Mouse (Mus musculus): Measurements from ENCODE around the gene Cyb5r1. TPM values are rescaled to one million over a fixed set of nuclear protein-coding genes. Genes with fewer than 3 reads are reported as not detected.

Gene Cyb5r1
- polyA plus RNA-seq, 1 experiment: 11.7 TPM

DNA sequence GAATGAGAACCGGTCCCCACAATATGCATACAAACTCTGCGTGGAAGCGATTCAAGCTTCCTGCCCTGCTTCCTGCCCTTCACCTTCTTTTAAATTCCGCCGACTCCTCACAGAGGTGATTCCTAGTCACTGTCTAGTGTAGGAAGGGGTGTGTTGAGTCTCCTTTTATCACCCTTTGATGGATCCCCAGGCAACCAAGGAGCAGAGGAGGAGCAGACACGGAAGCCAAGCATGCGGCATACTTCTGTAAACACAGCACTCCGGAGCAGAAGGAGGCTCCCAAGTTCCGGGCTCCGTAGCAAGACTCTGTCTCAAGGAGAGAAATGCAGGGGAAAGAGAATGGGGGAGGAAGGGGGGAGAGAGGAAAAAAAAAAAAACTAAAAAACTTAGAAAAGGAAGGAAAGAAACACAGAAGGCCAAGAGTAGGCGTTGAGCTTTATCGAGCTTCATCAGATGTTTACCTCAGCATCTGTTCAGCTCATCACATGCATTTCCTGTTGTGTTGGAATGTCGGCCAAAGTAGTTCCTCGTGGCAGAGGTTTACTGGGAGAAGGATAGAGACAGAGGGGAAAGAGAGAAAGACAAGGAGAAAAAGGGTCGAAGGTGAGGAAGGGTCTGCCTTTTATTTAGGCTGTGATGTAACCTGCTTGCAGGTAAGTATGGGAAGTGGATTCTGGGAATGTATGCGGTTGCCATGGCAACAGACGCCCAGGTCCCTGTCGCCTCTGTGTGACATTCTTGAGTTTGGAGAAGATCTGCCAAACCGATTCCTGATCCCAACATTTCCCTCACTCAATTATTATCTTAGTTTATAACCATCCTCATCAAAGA lies 23.3 kb upstream of the Cyb5r1 start:
- TF ChIP-seq POLR2A (IDR thresholded peaks at IDR 0.05; ENCODE audit: borderline replicate concordance, extremely low read depth, insufficient read depth, insufficient read length, poor library complexity, severe bottlenecking): no peak
- TF ChIP-seq CTCF (IDR thresholded peaks at IDR 0.05; ENCODE audit: borderline replicate concordance, extremely low read depth, insufficient read depth, insufficient read length): no peak
- peak; percentile 61 for DNase-seq (ENCODE audit: low read depth)

DNA sequence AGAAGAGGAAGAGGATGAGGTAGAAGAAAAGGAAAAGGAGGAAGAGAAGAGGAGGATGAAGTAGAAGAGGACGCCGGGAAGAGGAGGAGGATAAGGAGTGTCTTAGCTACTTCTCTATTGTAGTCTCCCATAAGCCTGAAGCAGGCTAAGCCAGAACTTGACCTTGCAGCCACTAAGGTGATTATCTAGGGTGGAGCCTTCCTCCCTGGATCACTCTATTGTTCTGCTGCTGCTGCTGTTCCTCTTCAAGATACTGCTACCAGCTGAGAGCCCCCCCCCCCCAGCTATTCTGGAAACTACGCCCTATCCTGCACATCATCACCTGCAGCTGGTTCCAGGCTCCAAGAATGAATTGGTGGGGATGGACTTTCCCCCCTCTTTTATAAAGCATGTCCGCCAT lies 20.8 kb upstream of the Cyb5r1 start:
- no peak for DNase-seq (ENCODE audit: low read depth)
- TF ChIP-seq POLR2A (IDR thresholded peaks at IDR 0.05; ENCODE audit: borderline replicate concordance, extremely low read depth, insufficient read depth, insufficient read length, poor library complexity, severe bottlenecking): no peak
- no peak for TF ChIP-seq CTCF (IDR thresholded peaks at IDR 0.05; ENCODE audit: borderline replicate concordance, extremely low read depth, insufficient read depth, insufficient read length)

DNA sequence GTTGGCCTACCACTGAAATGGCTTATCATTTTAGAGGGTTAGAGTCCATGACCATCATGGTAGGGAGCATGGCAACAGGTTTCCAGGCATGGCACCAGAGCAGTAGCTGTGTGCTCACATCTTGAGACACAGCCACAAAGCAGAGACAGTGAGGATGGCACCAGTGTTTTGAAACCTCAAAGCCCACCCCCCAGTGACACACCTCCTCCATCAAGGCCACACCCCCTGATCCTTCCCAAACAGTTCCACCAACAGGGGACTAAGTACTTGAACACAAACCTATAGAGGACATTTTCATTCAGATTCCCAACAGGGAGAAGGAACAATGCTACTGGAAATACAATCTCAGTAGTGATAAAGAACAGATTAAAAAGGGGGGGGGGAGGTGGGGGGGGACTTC lies 20.2 kb upstream of the Cyb5r1 start:
- no peak for DNase-seq (ENCODE audit: low read depth)
- no peak for TF ChIP-seq CTCF (IDR thresholded peaks at IDR 0.05; ENCODE audit: borderline replicate concordance, extremely low read depth, insufficient read depth, insufficient read length)
- no peak for TF ChIP-seq POLR2A (IDR thresholded peaks at IDR 0.05; ENCODE audit: borderline replicate concordance, extremely low read depth, insufficient read depth, insufficient read length, poor library complexity, severe bottlenecking)

DNA sequence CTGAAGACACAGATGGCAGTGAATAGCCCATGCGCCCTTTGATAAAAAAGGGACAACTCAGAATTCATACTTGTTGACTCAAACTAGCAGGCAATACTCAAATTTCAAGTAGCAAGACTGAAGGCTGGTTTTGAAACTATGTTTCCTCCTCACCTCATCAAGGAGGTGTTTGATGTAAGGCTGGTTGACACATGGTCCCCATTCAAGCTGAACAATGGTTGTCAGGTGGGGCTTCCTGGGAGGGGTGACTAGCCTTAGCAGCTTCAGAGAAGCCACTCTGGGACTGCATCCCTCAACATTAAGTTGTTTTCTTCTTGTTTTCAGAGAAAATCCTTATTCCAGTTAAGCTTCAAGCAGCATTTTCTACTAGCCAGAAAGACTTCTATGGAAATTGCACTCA lies 19.7 kb upstream of the Cyb5r1 start, which contains the start of gene 4933406M09Rik:
Gene 4933406M09Rik, plus strand, starts transcription at position 275 of the 400 bp plus-strand sequence.
- DNase-seq (ENCODE audit: low read depth): no peak
- TF ChIP-seq POLR2A (IDR thresholded peaks at IDR 0.05; ENCODE audit: borderline replicate concordance, extremely low read depth, insufficient read depth, insufficient read length, poor library complexity, severe bottlenecking): no peak
- TF ChIP-seq CTCF (IDR thresholded peaks at IDR 0.05; ENCODE audit: borderline replicate concordance, extremely low read depth, insufficient read depth, insufficient read length): no peak

DNA sequence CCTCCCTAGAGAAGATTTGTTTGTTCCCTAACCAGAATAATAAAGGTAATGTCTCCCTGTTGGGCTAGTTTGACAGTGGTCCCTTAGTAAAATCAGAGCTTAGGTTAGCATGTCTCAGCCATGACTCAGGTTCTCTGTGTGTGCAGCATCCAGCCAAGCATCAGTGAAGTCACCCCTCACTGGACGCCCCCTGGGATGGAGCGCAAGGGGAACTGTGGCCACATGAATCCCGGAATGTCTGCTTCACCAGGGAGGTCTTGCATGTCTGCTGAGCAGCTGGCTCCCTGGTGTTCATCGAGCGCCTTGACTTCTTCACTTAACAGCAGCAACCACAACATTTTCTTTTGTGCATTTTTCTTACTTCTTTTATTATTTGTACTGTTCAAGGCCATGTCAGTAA lies 11.5 kb upstream of the Cyb5r1 start:
- TF ChIP-seq POLR2A (IDR thresholded peaks at IDR 0.05; ENCODE audit: borderline replicate concordance, extremely low read depth, insufficient read depth, insufficient read length, poor library complexity, severe bottlenecking) (no peak), CTCF (IDR thresholded peaks at IDR 0.05; ENCODE audit: borderline replicate concordance, extremely low read depth, insufficient read depth, insufficient read length) (no peak)
- DNase-seq (ENCODE audit: low read depth): no peak

DNA sequence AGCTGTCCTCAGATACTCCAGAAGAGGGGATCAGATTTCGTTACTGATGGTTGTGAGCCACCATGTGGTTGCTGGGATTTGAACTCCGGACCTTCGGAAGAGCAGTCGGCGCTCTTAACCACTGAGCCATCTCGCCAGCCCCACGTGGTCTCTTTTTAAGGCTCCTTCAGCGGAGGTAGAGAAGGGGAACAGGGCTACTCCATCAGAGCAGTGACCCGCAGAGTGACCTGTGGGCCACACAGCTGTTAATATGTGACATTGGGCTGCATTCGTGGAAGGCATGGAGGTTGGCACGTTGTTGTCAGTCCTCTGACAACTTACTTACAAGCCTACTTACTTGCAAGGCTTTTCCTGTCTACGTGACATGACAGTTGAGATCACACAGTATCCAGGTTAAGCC lies 7.1 kb upstream of the Cyb5r1 start:
- TF ChIP-seq CTCF (IDR thresholded peaks at IDR 0.05; ENCODE audit: borderline replicate concordance, extremely low read depth, insufficient read depth, insufficient read length): no peak
- TF ChIP-seq POLR2A (IDR thresholded peaks at IDR 0.05; ENCODE audit: borderline replicate concordance, extremely low read depth, insufficient read depth, insufficient read length, poor library complexity, severe bottlenecking): no peak
- DNase-seq (ENCODE audit: low read depth): no peak

DNA sequence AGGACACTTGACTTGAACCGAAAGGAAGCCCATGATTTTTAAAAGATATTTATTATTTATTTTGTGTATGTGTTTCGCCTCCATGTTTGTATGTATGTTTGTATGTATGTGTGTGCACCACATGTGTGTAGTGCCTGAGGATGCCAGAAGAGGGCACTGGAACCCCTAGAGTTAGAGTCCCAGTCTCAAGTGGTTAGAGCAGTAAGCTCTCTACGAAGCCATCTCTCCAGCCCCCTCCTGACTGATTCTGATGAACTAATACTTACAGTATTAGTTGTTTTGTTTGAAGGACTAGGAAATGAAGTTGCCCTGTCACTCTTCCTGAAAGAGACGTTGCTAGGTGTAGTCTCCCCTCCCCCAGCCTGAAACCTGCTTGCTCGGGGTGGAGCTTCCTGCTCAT lies 5.6 kb upstream of the Cyb5r1 start:
- no peak for DNase-seq (ENCODE audit: low read depth)
- no peak for TF ChIP-seq CTCF (IDR thresholded peaks at IDR 0.05; ENCODE audit: borderline replicate concordance, extremely low read depth, insufficient read depth, insufficient read length)
- TF ChIP-seq POLR2A (IDR thresholded peaks at IDR 0.05; ENCODE audit: borderline replicate concordance, extremely low read depth, insufficient read depth, insufficient read length, poor library complexity, severe bottlenecking): no peak

DNA sequence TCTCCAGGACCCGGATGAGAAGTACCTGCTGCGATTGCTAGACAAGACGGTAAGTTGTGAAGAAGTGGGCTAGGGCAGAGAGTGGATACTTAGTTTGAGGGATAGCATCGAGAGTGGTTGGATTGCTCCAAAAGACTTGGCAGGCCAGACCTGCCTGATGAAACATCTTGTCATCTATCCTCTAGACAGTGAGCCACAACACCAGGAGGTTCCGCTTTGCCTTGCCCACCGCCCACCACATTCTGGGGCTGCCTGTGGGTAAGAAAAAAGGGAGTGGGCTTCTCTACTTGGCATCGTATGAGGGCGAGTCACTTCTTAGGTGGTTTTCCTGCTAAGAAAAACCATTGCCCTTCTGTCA lies 1.0 kb downstream of the Cyb5r1 start:
- TF ChIP-seq POLR2A (IDR thresholded peaks at IDR 0.05; ENCODE audit: borderline replicate concordance, extremely low read depth, insufficient read depth, insufficient read length, poor library complexity, severe bottlenecking) (no peak), CTCF (IDR thresholded peaks at IDR 0.05; ENCODE audit: borderline replicate concordance, extremely low read depth, insufficient read depth, insufficient read length) (no peak)
- peak; percentile 1 for DNase-seq (ENCODE audit: low read depth)

DNA sequence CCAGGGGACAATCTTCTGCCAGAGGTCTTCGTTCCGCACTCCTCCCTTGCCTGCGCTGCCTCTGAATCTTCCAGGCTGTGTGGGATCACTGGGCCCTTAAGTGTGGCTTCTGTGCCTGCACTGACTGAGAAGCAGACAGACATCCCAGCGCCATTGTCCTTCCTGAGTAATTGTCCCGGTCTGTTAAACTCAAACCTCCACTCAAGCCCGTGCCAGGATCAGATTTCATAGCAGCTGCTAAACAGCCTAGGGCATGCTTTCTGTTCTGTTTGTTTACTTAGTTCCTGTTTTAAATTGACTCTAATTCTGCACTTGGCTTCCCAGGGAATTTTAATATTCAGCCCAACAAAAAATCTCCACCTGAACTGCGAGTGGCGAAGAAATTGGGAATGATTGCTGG lies 2.7 kb downstream of the Cyb5r1 start:
- TF ChIP-seq CTCF (IDR thresholded peaks at IDR 0.05; ENCODE audit: borderline replicate concordance, extremely low read depth, insufficient read depth, insufficient read length): no peak
- TF ChIP-seq POLR2A (IDR thresholded peaks at IDR 0.05; ENCODE audit: borderline replicate concordance, extremely low read depth, insufficient read depth, insufficient read length, poor library complexity, severe bottlenecking): no peak

DNA sequence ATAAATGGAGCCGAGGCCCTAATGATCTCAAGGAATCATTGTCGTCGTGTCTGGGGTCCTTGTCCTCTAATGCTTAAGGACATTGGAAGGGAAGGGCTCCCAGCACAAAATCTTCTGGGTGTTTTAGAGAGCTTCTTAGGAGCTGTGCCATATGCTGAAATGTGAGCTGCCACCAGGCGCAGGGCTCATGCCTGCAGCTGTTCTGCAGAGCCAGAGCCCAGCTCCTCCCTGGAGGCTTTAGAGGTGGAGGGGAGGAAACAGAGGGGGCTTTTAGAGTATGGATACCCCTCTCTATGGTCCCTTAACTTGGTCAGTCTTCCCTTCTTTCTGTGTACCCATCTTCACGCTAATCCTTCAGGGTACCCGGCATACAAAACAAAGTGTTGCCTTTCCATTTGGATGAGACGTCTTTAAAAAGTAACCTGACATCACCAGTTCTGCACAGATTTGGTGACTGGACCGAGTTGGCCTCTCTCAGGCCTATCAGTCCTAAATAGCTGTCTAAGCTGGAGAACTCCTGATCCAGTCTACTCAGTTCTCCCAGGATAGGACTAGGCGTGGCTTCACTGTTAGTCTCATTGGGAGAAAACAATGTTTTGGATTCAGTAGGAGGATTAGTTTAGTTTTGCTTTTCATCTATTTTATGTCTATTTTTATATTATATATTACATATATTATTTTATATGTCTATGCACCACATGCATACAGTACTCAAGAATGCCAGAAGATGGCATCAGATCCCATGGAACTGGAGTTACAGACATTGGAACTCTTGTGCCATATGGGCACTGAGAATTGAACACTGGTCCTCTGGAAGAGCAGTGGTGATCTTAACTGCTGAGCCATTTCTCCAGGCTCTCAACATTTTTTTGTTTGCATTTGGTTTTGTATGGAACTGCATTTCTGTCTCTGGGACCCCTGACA lies 6.6 kb downstream of the Cyb5r1 start:
- DNase-seq (ENCODE audit: low read depth): no peak
- TF ChIP-seq POLR2A (IDR thresholded peaks at IDR 0.05; ENCODE audit: borderline replicate concordance, extremely low read depth, insufficient read depth, insufficient read length, poor library complexity, severe bottlenecking): no peak
- no peak for TF ChIP-seq CTCF (IDR thresholded peaks at IDR 0.05; ENCODE audit: borderline replicate concordance, extremely low read depth, insufficient read depth, insufficient read length)

More for the DNA sequence above, 2.7 kb downstream of the Cyb5r1 start:
- DNase-seq (ENCODE audit: low read depth): no peak

DNA sequence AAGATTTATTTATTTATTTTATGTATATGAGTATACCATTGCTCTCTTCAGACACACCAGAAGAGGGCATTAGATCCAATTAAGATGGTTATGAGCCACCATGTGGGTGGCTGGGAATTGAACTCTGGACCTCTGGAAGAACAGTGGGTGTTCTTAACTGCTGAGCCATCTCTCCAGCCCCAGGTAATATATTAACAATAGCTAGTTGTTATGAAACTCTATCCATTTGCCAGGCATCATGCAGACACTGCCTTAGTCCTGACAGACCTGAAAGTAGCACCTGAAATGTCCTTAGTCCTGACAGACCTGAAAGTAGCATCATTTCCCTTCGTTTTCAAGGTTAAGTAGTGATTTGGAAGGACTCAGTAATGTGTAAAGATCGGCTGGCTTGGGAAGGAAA lies 8.7 kb downstream of the Cyb5r1 start:
- DNase-seq (ENCODE audit: low read depth): no peak
- TF ChIP-seq CTCF (IDR thresholded peaks at IDR 0.05; ENCODE audit: borderline replicate concordance, extremely low read depth, insufficient read depth, insufficient read length) (no peak), POLR2A (IDR thresholded peaks at IDR 0.05; ENCODE audit: borderline replicate concordance, extremely low read depth, insufficient read depth, insufficient read length, poor library complexity, severe bottlenecking) (no peak)

Measured in brain, embryonic 14.5 days (tissue).